Mouse (Mus musculus) embryonic stem cell, embryonic (primary cell): ENCODE measurements around the gene Tnik.

ENCODE experiments used
- CTCF ChIA-PET, 4 experiments: fragments of 300-600 bp in 2 of 4; fragments of 350-600 bp in 2 of 4; sonication (Branson Sonifier 250); formaldehyde crosslinking; loops; one replicate each; lab custom pipeline; 2022; ENCODE audit warnings: inconsistent platforms in 2 of 4; lab: Charles Lee
- POLR2A ChIA-PET, 4 experiments: fragments of 300-600 bp in 2 of 4; fragments of 350-600 bp in 2 of 4; sonication (Branson Sonifier 250); formaldehyde crosslinking; loops; one replicate each; lab custom pipeline; 2022; ENCODE audit warnings: antibody characterized with exemption in 4 of 4, inconsistent platforms in 1 of 4; lab: Charles Lee

Tnik gene

GRCm38 (mm10) chr3:28473439-28473838, 210.4 kb downstream of the Tnik start:
- CTCF ChIA-PET, result no interaction called here
- POLR2A ChIA-PET, result interaction anchor here in 1 of 4 experiments (0.6 kb wide), 1 partner anchor 29 kb away, joined by 3 read pairs; no protein-coding TSS in a partner anchor

DNA sequence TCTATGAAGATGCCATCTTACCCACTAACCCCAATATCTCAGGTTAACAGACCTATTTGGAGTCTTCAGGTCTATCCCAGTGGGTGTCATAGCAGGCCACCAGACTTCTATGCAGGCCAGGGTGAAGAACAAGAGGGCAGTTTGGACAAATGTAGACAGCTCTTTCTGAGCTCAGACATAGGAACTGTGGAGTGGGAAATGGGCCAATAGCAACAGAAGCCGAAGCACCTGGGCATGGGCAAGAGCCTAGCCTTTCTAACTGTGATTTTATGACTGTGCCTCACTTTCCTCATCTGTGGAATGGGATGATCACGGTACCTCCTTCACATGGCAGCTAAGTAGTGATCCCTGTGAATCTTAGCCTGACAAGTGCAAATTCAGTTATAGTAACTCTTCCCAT, 214.4 kb downstream of the Tnik start:
- CTCF ChIA-PET, result no interaction called here

DNA sequence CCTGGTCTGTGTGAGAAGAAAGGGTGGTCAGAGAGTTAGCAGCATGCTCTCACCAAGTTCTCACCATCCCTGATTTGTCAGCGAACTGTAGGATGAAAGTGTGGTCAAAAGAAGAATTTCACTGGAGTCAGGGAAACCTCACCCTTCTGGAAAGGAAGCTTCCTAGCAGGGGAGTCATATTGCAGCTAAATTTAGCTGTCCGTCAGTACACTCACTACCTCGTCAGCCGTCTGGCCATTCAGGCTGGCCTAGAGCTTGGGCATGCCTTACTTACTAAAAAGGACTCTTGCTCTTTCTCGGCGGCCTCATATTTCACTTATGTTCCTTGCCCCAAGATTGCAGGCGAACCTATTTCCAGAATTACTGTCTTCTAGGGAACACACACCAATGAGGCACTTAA, 222.7 kb downstream of the Tnik start:
- POLR2A ChIA-PET, result no interaction called here
- CTCF ChIA-PET, result no interaction called here

More for the DNA sequence above, 214.4 kb downstream of the Tnik start:
- POLR2A ChIA-PET, result no interaction called here

DNA sequence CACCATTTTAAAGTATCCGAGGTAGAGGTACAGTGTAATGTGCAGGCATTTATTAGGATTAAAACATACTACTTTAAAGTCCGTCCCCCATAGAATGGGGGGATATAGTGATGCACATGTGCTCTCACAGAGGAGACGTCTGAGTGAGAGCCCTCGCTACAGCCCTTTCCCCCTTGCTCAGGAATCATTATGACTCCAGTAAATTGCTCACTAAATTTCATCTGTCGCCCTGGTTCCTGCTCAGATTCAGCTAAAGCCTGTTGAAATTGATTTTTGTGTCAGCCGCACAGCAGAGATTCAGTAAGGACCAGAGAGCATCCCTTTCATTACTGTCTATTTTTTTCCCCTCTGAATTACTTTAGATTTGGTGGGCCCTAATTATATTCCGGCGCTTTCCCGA, 224.4 kb downstream of the Tnik start:
- CTCF ChIA-PET, result interaction anchor here in 1 of 4 experiments (0.6 kb wide), 1 partner anchor 293 kb away, joined by 3 read pairs; no protein-coding TSS in a partner anchor

DNA sequence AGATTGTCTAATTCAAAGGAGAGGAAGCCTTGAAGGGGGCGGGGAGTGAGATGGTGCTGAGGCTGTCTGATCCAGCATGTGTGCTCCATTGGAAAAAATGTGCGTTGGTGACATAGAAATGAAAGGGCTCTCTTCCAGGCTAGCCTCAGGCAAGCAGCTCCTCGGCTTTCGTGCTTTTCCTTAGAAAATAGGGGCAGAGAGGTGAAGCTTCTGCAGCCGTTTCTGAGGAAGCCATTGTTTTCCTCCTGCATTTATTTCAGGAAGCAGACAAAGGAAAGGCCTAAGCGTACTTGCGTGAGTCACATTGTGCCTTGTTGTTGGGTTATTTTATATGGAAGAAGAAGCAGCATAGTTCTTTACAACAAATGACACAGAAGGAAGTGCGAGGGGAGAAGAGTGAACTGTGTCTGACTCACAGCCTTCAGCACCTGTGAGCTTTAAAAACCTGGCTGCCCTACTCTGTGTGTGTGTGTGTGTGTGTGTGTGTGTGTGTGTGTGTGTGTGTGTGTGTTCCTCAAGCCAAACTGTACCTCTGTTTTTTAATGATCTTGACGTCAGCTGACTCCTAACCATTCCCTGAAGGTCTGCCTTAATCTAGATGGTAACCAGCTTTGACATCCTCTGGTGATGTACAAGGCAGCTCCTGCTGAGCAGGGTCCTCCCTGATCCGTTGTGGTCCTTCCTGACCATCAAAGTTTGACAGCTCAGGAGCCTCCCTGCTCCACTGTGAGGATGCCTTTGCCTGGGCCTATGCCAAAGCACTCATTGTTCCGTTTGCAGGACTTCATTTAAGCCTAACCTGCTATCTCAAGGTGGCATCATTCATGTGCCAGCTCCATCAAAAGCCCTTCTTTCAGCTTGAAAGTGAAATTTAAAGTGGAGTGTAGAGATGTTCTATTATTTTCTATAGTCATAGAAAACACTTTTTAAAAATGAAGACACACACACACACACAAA, 228.3 kb downstream of the Tnik start:
- CTCF ChIA-PET, result interaction anchor here in 2 of 4 experiments (0.6 to 0.7 kb wide), 2 partner anchors 33 to 315 kb away, joined by 3 to 4 read pairs; no protein-coding TSS in a partner anchor
- POLR2A ChIA-PET, result interaction anchor here in 1 of 4 experiments (0.6 kb wide), 1 partner anchor 475 kb away, joined by 4 read pairs; no protein-coding TSS in a partner anchor

More for the DNA sequence above, 224.4 kb downstream of the Tnik start:
- POLR2A ChIA-PET, result no interaction called here

- ChIA-PET POLR2A (interaction anchor here in 1 of 4 experiments (1.3 kb wide), 1 partner anchor 15 kb away, joined by 3 read pairs; no protein-coding TSS in a partner anchor), CTCF (interaction anchor here in 1 of 4 experiments (0.6 kb wide), 1 partner anchor 332 kb away, joined by 4 read pairs; no protein-coding TSS in a partner anchor)
Observed at GRCm38 (mm10) chr3:28496806-28497502, 233.9 kb downstream of the Tnik start.

DNA sequence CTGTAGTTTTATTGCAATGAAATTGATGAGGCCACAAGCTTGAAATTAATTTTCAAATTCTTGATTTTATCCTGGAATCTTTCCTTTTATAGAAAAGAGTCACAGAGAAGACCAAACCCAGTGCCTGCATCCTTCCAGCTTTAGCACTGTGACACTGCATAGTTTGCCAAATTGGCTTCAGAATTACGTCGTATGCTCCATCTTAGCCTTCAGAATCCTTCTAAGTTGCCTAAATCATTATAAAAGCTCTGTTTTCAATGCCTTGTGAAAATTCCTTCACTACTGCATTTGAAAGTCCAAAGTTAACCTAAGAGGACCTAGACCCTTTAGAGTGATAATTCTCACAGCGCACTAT, 234.5 kb downstream of the Tnik start:
- ChIA-PET POLR2A (interaction anchor here in 1 of 4 experiments (1.3 kb wide), 1 partner anchor 15 kb away, joined by 3 read pairs; no protein-coding TSS in a partner anchor), CTCF (interaction anchor here in 1 of 4 experiments (0.6 kb wide), 1 partner anchor 332 kb away, joined by 4 read pairs; no protein-coding TSS in a partner anchor)

GRCm38 (mm10) chr3:28502697-28503096, 239.7 kb downstream of the Tnik start:
- ChIA-PET POLR2A (interaction anchor here in 1 of 4 experiments (0.6 kb wide), 1 partner anchor 1067 kb away, joined by 3 read pairs; no protein-coding TSS in a partner anchor), CTCF (no interaction called here)

GRCm38 (mm10) chr3:28509337-28509935, 246.4 kb downstream of the Tnik start:
- ChIA-PET POLR2A (interaction anchor here in 1 of 4 experiments (1.0 kb wide), 1 partner anchor 10 kb away, joined by 3 read pairs; no protein-coding TSS in a partner anchor), CTCF (no interaction called here)

- ChIA-PET POLR2A (interaction anchor here in 1 of 4 experiments (1.2 kb wide), 1 partner anchor 11 kb away, joined by 3 read pairs; no protein-coding TSS in a partner anchor), CTCF (no interaction called here)
Observed at GRCm38 (mm10) chr3:28523004-28523482, 260.0 kb downstream of the Tnik start.

- CTCF ChIA-PET, result no interaction called here
Observed at GRCm38 (mm10) chr3:28523541-28524165, 260.6 kb downstream of the Tnik start.

GRCm38 (mm10) chr3:28524562-28524961, 261.5 kb downstream of the Tnik start:
- ChIA-PET CTCF (interaction anchor here in 1 of 4 experiments (0.6 kb wide), 1 partner anchor 1031 kb away, joined by 3 read pairs; no protein-coding TSS in a partner anchor), POLR2A (no interaction called here)

More at GRCm38 (mm10) chr3:28523541-28524165, 260.6 kb downstream of the Tnik start:
- POLR2A ChIA-PET, result no interaction called here

DNA sequence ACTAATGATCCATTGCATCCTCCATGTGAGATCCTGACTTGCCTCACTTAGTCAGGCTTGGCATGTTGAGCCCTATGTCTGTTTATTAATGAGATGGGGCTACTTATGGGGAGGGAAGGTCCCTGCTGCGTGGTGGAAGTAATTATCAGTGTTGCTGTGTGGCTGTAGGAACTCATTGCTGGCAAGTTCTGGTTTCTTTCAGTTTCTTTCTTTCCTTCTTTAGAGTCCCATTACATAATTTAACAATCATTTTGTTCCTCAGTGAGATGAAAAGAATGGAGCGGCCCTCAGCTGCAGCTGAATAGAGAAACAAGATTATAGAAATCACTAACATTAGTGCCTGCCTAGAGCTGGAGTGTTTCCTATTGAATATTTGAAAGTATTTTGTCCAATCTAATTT, 263.7 kb downstream of the Tnik start:
- CTCF ChIA-PET, result no interaction called here
- POLR2A ChIA-PET, result no interaction called here

GRCm38 (mm10) chr3:28527231-28527630, 264.2 kb downstream of the Tnik start:
- POLR2A ChIA-PET, result no interaction called here
- CTCF ChIA-PET, result no interaction called here

- CTCF ChIA-PET, result interaction anchor here in 1 of 4 experiments (0.7 kb wide), 1 partner anchor 257 kb away, joined by 3 read pairs; no protein-coding TSS in a partner anchor
Observed at GRCm38 (mm10) chr3:28529548-28529947, 266.5 kb downstream of the Tnik start.

DNA sequence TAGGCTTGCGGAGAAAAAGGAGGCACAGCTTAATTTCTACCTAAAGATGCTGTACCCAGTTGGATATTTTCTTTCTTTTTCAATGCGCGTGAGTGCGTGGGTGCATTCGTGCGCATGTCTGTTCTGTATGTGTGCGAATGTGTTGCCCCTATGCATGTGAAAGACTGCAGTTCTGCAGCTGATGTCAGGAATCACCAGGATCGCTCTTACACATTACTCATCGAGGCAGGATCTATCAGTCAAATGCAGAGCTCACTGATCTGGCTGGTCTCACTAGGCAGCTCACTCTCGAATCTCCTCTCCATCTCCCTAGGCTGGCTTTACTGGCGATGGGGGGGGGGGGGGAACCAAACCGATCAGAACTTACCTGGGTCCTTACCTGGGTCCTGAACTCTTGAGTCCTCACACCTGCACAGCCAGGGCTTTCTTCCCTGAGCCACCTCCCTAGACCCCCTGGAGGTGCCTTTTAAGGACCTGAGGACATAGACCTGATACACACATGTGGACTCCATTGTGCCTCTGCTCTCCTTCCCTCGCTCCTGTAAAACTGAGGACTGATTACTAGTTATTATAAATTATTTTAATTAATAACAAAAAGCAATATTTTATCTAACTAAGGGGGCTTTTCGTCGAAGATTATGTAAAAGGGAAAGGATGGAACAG, 268.4 kb downstream of the Tnik start:
- CTCF ChIA-PET, result interaction anchor here (0.6 to 1.6 kb wide), 4 partner anchors 12 to 366 kb away, joined by 3 to 6 read pairs (median 4); no protein-coding TSS in a partner anchor

More at GRCm38 (mm10) chr3:28529548-28529947, 266.5 kb downstream of the Tnik start:
- POLR2A ChIA-PET, result interaction anchor here in 1 of 4 experiments (1.5 kb wide), 1 partner anchor 268 kb away, joined by 4 read pairs; no protein-coding TSS in a partner anchor

DNA sequence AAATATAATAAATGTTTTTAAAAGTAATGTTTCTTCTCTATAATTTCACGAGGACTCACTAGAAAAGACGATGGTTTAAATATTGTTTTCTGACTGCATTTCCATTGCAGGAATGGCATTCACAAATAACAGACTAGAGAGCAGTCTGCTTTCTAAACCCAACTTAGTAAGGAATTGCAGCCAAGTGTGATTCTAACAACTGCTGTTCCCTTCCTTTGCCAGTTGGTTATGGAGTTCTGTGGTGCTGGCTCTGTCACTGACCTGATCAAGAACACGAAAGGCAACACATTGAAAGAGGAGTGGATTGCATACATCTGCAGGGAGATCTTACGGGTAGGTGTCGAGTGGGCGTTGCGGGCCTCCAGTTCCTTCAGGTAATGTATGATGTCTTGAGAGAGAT, 269.7 kb downstream of the Tnik start:
- ChIA-PET CTCF (no interaction called here), POLR2A (no interaction called here)

More for the DNA sequence above, 268.4 kb downstream of the Tnik start:
- POLR2A ChIA-PET, result interaction anchor here in 1 of 4 experiments (0.6 to 0.7 kb wide), 2 partner anchors 81 to 952 kb away, joined by 3 to 7 read pairs; no protein-coding TSS in a partner anchor
